Mouse (Mus musculus) lung, postnatal 10 days (tissue): ENCODE measurements around the gene Slc25a44.
"Not testable (repeated sequence)": the region's sequence is repeated elsewhere in the genome, so short reads cannot be mapped to it uniquely, and the experiment has no call there.

ENCODE experiments used
- DNase-seq: peaks from one replicate; pipeline ENCODE4 v3.0.0; 2021

Slc25a44 gene

GRCm38 (mm10) chr3:88410645-88411031 lies 14.3 kb downstream of the Slc25a44 start:
- peak; percentile 51 for DNase-seq

- peak; percentile 97 for DNase-seq
These were observed 14.9 kb downstream of the Slc25a44 start, which contains the start of gene Pmf1 for GRCm38 (mm10) chr3:88409741-88410644. TSS of gene Pmf1 (minus strand) at chr3:88410331.

DNA sequence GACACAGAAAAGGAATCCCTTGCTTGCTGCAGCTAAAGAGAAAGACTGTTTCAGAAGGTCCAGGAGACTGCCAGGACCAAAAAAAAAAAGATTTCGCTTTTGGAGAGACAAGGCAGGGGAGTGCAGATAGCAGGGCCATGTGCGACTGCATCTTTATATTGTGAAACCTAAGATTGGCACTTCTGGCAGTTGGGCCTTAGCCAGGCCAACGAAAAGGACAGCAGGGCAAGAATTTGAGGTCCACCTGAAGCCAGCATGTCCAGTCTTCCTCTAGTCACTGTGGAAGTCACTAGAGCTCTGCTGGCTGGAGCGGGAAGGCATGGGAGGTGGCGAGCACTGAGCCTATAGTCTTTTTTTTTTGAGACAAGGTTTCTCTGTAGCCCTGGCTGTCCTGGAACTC lies 16.0 kb downstream of the Slc25a44 start:
- DNase-seq = no peak

- no peak for DNase-seq
These were observed 17.4 kb downstream of the Slc25a44 start for GRCm38 (mm10) chr3:88407529-88407928.

- peak; percentile 82 for DNase-seq
These were observed 17.8 kb downstream of the Slc25a44 start for GRCm38 (mm10) chr3:88407090-88407489.

DNA sequence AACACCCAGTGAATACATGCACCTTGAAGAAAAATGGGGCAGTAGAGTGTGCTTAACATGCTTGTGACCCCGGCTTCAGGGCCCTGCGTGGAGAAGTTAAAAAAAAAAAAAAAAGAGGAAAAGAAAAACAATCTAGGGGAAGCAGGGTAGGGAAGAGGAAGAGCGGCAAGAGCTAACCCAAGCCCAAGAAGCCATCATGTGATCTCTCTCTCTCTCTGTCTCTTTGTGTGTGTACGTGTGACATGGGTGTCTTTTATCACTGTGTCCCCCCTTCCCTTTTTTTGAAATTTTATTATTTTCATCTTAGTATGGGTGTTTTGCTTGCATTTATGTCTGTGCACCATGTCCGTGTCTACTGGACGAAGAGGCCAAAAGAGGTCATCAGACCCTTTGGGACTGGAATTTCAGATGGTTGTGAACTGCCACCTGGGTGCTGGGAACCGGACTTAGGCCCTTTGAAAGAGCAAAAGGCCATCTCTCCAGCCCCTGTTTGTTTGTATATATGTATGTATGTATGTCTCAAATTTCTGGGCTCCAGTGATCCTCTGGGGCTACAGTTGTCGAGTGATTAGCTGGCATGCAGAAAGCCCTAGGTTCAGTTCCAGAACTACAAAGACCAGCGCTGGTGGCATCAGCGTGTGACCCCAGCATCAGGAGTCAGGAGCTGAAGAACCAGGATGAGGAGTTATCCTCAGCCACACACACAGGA lies 21.3 kb downstream of the Slc25a44 start:
- DNase-seq = no peak

- DNase-seq = no peak
These were observed 26.3 kb downstream of the Slc25a44 start for GRCm38 (mm10) chr3:88398666-88399065.

DNA sequence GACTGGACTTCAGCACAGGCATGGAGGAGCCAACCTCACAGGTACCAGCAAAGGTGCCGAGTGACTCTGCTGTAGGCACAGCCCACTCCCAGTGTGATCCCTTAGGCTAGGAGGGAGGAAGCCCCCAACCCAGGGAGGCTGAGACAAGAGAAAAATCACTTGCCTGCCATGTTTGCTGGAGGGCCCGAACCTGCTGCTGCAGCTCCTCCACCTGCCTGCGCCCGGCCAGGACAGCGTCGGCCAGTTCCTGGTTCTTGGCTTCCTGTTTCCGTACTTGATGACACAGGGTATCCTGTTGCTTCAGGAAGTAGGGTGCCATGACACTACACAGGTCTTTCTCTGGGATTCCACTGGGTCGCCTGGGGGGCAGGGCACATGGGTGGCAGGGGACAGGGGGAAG lies 29.2 kb downstream of the Slc25a44 start:
- no peak for DNase-seq

GRCm38 (mm10) chr3:88395288-88395687 lies 29.7 kb downstream of the Slc25a44 start:
- no peak for DNase-seq

DNA sequence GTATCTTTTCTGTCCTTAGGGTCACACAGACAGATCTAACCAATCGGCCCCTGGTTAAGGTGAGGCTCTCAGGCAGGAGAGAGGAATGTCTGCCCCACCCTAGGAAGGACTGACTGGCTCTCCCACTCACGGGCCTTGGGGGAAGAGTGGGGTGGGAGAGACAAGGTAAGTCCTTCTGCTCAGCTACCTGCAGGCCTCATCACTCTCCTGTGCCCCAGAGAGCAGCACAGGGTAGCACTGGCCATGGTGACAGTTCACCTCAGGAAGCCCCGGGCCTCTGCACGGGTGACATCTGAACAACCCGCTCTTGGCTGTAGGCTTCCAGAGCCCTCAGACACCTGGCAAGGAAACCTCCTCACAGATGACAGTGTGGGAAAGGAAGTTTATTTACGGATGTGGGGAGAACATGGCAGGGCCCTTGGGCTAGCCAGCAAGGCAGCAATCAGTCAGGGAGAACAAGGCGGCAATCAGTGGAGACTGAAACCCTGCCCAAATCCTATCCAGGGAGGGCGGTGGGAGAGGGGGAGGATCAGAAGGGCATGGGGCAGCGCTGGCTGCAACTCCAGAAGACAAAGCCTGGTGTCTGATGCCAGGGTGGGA lies 31.1 kb downstream of the Slc25a44 start:
- no peak for DNase-seq

- DNase-seq = no peak
These were observed 40.6 kb downstream of the Slc25a44 start, which contains the start of gene Bglap for GRCm38 (mm10) chr3:88384364-88384763. TSS of gene Bglap (minus strand) at chr3:88384464.

DNA sequence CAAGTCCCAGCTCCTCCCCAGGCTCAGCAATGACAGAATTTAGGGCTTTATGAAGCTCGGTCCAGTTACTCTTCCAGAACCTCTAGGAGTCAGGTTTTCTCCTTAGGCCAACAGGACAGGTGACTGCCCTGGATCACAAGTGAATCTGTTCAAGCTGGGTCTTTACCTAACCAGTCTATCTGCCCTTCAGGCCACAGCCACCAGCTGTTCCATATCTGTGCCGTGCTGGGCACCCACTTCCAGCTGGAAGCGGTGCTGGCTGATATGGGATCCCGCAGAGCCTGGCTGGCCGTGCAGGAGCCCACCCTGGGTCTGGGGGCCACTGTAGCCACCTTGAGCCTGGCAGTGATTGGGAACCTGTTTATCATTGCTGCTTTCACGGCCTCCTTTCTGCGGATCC lies 42.6 kb downstream of the Slc25a44 start:
- DNase-seq = not testable (repeated sequence)

DNA sequence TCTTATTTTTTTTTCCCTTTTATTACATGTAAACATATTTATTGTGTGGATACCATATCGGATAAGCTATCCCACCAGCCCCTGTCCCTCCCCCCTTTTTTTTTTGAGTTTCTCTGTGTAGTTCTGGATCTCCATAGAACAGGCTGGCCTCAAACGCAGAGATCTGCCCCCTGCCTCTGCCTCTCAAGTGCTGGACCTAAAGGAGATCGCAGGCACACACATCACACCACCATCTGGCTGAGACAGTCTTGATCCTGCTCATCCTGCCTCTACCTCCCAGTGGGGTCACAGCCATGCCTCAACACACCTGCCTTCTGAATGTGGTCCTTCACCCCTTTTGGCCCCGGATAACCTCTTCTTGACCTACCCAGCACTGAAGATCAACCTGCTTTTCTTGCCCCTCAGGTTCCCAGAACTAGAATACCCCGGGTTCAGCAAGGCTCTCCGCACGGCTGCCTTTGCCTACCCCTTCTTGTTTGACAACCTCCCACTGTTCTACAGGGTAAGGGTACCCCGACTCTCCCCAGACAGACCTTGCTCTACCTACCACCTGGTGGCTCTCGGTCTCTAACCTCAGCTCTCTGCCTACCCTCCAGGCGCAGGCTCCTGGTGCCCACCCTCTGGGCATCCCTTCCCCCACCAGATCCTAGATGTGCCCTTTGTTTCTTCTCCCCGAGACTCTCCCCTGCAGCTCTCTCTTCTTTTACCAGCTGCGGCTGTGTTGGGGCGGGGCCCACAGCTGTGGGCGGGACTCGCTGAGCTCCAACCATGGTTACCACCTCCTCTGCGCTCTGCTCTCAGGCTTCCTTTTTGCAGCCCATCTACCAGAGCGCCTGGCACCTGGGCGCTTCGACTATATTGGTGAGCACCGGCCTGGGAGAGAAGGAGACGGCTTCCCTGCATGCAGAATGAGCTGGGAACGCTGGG lies 43.3 kb downstream of the Slc25a44 start:
- DNase-seq = peak; percentile 54

DNA sequence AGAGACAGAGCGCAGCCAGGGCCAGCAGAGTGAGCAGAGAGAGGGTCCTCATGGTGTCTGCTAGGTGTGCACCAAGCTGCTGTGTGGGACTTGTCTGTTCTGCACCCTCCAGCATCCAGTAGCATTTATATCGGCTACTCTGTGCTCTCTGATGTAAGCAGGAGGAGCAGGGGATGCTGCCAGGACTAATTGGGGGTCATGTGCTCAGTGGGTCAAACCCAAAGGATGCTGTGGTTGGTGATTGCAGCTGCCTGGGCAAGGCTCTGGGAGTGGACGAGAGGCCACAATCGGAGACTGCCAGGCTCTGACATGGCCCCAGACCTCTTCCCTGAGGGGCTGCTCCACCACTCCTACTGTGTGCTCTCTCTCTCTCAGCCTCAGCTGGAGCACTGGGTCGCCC lies 46.3 kb downstream of the Slc25a44 start, which contains the start of gene Bglap2:
TSS of gene Bglap2 (minus strand) at position 101 of the 400 bp plus-strand sequence.
- DNase-seq = not testable (repeated sequence)

DNA sequence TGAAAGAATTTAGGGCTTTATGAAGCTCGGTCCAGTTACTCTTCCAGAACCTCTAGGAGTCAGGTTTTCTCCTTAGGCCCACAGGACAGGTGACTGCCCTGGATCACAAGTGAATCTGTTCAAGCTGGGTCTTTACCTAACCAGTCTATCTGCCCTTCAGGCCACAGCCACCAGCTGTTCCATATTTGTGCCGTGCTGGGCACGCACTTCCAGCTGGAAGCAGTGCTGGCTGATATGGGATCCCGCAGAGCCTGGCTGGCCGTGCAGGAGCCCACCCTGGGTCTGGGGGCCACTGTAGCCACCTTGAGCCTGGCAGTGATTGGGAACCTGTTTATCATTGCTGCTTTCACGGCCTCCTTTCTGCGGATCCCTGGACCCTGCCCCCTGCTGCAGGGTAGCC lies 48.3 kb downstream of the Slc25a44 start:
- not testable (repeated sequence) for DNase-seq

DNA sequence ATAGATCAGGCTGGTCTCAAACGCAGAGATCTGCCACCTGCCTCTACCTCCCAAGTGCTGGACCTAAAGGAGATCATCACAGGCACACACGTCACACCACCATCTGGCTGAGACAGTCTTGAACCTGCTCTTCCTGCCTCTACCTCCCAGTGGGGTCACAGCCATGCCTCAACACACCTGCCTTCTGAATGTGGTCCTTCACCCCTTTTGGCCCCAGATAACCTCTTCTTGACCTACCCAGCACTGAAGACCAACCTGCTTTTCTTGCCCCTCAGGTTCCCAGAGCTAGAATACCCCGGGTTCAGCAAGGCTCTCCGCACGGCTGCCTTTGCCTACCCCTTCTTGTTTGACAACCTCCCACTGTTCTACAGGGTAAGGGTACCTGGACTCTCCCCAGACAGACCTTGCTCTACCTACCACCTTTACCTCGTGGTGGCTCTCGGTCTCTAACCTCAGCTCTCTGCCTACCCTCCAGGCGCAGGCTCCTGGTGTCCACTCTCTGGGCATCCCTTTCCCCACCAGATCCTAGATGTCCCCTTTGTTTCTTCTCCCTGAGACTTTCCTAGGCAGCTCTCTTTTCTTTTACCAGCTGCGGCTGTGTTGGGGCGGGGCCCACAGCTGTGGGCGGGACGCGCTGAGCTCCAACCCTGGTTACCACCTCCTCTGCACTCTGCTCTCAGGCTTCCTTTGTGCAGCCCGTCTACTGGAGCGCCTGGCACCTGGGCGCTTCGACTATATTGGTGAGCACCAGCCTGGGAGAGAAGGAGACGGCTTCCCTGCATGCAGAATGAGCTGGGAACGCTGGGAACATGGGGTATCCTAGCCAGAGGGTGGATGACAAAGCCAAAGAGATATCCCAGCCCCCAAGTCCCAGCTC lies 49.0 kb downstream of the Slc25a44 start:
- DNase-seq = peak; percentile 43

DNA sequence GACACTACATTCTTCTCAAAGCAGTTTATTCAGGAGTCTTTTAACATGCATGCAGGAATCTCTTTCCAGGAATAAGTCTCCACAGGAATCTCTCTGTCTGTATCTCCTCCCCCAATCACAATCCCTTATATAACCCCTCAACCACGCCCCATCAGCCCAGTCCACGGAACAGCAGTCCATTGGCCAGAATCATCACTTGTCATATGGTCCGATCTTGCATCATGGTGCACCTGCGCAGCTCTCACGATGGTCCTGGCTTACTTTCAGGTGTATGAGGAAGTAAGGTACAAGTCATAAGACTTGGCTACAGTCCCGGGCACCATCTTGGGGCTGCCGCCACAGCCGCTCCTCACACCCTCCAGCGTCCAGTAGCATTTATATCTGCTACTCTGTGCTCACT lies 52.3 kb downstream of the Slc25a44 start, which contains the start of gene Bglap3:
TSS of gene Bglap3 (minus strand) at position 101 of the 400 bp plus-strand sequence.
- not testable (repeated sequence) for DNase-seq

- not testable (repeated sequence) for DNase-seq
These were observed 56.4 kb downstream of the Slc25a44 start for GRCm38 (mm10) chr3:88368511-88368910.

DNA sequence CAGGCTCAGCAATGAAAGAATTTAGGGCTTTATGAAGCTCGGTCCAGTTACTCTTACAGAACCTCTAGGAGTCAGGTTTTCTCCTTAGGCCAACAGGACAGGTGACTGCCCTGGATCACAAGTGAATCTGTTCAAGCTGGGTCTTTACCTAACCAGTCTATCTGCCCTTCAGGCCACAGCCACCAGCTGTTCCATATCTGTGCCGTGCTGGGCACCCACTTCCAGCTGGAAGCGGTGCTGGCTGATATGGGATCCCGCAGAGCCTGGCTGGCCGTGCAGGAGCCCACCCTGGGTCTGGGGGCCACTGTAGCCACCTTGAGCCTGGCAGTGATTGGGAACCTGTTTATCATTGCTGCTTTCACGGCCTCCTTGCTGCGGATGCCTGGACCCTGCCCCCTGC lies 57.4 kb downstream of the Slc25a44 start:
- not testable (repeated sequence) for DNase-seq

- peak; percentile 65 for DNase-seq
These were observed 58.0 kb downstream of the Slc25a44 start for GRCm38 (mm10) chr3:88366830-88367428.
